Mouse (Mus musculus): ENCODE data around the gene Pde6g.
"Not testable (repeated sequence)": the region's sequence is repeated elsewhere in the genome, so short reads cannot be mapped to it uniquely, and the experiment has no call there.

The Pde6g gene

DNA sequence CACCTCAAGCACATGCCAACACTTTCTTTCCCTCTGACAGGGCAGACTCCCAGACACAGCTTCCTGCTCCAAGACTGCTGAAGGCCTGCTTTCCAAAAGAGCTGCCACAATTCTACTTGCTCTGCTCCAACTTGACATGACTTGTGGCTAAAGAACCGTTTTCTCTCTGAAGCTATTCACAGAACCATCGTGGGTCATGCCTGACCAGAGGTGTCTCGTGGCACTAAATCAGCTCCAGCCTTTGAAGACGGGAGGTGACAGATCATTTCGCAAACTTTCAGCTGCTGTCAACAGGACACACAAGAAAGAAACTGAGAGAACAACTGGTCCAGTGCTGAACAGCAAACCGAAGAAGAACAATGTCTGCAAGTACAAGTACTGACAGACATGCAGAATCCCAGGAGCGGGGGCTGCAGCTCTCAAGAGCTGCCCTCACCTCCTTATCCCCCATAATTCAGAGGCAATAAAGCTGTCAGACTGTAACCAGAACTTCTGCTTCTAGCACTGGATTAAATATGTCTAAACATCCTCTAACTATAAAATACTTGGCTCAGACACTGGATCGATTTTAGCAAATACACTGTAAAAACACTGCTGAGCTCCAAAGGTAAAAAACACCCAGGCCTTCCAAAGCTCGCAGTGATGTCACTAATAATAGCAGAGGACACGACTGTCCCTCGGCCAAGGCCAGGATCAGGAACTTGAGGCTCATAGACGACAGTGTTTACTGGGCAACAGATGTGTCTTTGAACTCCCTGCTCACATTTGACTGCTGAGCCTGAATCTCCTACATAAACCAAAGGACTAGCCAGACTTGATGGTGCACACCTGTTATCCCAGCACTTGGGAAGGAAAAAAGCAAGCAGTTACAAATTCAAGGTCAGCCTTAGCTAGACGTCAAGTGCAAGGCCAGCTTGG is 30.4 kb downstream of the Pde6g start:
- DNase-seq (ENCODE audit: low spot score in 2 of 2): no peak

DNA sequence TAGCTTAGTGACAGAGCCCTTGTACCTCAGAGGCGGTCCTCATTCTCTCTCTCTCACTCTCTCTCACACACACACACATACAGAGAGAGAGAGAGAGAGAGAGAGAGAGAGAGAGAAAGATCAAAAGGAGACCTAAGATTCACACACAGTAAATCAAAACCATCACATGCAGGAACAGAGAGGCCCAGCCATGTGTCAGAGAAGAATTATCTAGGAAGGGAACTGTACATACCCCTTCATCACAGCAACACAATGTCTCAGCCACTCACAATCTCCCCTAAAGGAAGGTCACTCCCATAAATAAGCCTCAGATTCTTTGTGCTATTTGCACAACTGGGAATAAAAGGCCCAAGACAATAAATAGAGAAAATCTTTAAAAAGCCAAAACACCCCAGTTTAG is 34.7 kb downstream of the Pde6g start:
- DNase-seq (ENCODE audit: low spot score in 2 of 2): no peak

DNA sequence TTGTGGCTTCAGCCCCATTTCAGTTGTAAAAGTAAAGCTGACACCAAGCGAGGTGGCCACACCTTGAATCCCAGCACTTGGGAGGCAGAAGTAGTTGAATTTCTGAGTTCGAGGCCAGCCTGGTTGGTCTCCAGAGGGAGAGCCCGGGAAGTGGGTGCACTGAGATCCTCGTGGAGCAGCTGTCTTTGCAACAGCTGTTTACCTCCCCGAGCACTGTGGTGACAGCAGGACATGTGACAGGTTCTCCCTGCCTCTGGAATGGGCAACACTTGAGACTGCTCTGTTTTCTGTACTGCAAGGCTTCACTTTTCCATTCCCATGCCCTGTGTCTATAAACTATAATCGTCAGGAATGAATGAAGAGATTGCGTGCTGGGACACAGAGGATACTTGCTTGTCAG is 35.4 kb downstream of the Pde6g start:
- no peak for DNase-seq (ENCODE audit: low spot score in 2 of 2)

DNA sequence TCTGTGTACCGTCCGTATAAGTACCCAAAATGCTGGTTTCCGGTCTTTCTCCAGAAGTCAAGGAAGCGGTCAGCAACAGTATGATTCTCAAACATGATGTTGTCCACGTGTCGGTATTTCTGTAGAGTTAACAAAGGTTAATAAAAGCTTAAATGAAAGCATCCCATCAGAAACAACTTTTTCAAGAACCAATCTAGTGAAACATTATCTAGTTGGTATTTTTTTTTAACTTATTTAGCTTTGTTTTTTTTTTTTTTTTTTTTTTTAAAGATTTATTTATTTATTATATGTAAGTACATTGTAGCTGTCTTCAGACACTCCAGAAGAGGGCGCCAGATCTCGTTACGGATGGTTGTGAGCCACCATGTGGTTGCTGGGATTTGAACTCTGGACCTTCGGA is 39.7 kb downstream of the Pde6g start:
- DNase-seq (ENCODE audit: low spot score in 2 of 2): not testable (repeated sequence)

DNA sequence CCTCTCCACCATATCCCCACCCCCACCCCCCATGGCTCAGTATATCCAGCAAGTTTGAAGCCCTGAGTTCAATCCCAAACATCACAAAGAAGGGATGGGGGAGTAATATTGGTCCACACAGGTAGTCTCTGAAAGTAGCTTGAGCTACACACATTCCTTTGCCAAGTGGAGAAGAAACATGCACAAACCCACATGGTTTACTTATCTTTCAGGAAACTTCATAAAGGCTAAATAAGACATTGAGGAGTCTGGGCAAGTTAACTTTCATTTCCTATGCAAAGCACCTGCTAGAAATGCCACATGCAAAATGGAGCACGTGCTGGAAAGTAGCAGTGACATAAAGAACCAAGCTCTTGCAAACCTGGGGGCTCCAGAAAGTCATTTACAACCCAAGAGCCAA is 46.9 kb downstream of the Pde6g start:
- no peak for DNase-seq (ENCODE audit: low spot score in 2 of 2)

DNA sequence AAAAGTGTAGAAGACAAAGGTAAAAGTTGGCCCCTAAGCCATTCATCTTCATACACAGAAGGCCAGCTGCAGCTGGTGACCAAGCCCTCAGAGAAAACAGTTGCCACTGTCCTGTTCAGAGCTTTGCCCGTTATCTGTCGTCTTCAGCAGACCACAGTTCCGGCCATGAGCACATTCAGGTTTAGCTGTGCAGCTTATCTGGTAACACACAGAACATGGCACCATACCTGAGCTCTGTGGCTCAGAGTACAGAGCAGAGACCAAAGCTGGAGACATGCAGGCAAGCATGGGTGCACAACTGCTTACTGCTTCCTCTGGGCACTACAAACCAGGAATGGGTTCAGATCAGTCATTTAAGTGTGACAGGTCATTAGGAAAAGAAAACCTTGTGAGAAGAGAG is 47.4 kb downstream of the Pde6g start:
- DNase-seq (ENCODE audit: low spot score in 2 of 2): no peak

DNA sequence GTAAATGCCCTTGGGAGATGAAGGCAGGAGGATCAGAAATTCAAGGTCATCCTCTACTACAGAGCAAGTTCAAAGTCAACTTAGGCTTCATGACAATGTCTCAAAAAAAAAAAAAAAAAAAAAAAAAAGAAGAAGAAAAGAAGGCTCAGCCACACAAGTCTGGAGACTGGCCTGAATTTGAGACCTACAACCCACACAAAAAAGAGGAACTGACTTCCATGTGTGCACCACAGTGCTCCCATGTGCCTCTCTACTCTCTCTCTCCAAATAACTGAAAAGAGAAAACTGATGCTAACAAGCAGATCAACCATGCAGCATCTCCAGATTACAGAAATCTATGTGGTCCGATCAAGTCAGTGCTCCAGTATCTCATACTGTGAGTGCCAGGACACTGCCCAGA is 48.5 kb downstream of the Pde6g start:
- no peak for DNase-seq (ENCODE audit: low spot score in 2 of 2)

DNA sequence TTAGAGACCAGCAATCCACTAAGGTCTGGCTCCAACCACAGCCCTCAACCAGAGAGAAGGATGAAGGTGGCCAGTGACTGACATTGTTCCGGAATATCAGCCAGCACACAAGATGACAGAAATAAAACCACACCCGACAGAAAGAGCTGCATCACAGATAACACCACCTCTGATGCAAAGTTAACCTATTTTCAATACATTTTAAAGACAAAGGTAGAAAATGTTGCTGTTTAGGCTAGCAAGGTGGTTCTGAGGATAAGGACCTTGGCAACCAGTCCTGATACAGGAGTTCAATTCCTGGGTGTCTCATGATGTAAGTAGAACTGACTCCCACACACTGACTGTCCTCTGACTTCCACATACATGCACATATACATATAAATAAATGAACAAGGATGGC is 54.0 kb downstream of the Pde6g start:
- no peak for DNase-seq (ENCODE audit: low spot score in 2 of 2)
